Mouse (Mus musculus) CD4-positive helper T cell, adult 2 months (primary cell): ENCODE results near the gene Camk1d.
"Not testable (repeated sequence)": the region's sequence is repeated elsewhere in the genome, so short reads cannot be mapped to it uniquely, and the experiment has no call there.

Experiments
- DNase-seq: peaks from one replicate; pipeline ENCODE4 v3.0.0-alpha.2; 2012; ENCODE audit warnings: low read depth, missing footprints, low spot score

Camk1d gene

GRCm38 (mm10) chr2:5249969-5250368, 464.3 kb downstream of the Camk1d start:
- no peak for DNase-seq

GRCm38 (mm10) chr2:5249199-5249598, 465.1 kb downstream of the Camk1d start:
- not testable (repeated sequence) for DNase-seq
